Mouse (Mus musculus): ENCODE results near the gene Ctxn1. TPM values are rescaled to one million over a fixed set of nuclear protein-coding genes. Genes with fewer than 3 reads are reported as not detected.
A peak's percentile ranks its signal among the peaks of the same experiment; 100 is the strongest.

The Ctxn1 gene
- total and polyA plus RNA-seq, 3 experiments: 0.58 to 5.6 TPM; not detected in 1

- H3K4me3 ChIP-seq (ENCODE audit: control insufficient read depth in 1 of 2, insufficient read depth in 1 of 2, low read depth in 2 of 2, low read length in 2 of 2): no peak overlapping the region
- no peak overlapping the region for H3K9ac ChIP-seq (ENCODE audit: control insufficient read depth, low read depth, low read length, poor library complexity, severe bottlenecking)
- no peaks in the 10 kb centered on the region for H3K27me3 ChIP-seq (ENCODE audit: control insufficient read depth in 1 of 2, insufficient read depth in 2 of 2, low read length in 2 of 2)
These were observed 42.8 kb downstream of the Ctxn1 start for GRCm38 (mm10) chr8:4216296-4216695.

GRCm38 (mm10) chr8:4214006-4214980, 44.8 kb downstream of the Ctxn1 start:
- no peaks in the 10 kb centered on the region for H3K9me3 ChIP-seq (replicated peaks; ENCODE audit: insufficient read depth, low read length)
- H3K9ac ChIP-seq (ENCODE audit: control insufficient read depth, low read depth, low read length, poor library complexity, severe bottlenecking): peak overlapping the region; percentile 64
- peaks cover 2 to 15% of the 10 kb centered on the region in 2 experiments; a peak in 3 of 4 replicates for H3K4me1 ChIP-seq (ENCODE audit: control insufficient read depth in 1 of 2, insufficient read depth in 2 of 2, low read length in 2 of 2)
- peak overlapping the region; percentile 60 to 88 for H3K4me3 ChIP-seq (ENCODE audit: control insufficient read depth in 1 of 2, insufficient read depth in 1 of 2, low read depth in 2 of 2, low read length in 2 of 2)
- H3K79me2 ChIP-seq (ENCODE audit: control insufficient read depth, insufficient read depth, low read length, poor library complexity): no peaks in the 10 kb centered on the region
- peak; percentile 94 for DNase-seq (ENCODE audit: low read depth, low spot score)
- peaks cover 0 to 2% of the 10 kb centered on the region in 2 experiments; a peak in 2 of 4 replicates for H3K36me3 ChIP-seq (ENCODE audit: control insufficient read depth in 1 of 2, insufficient read depth in 2 of 2, low read length in 2 of 2)
- peak overlapping the region; percentile 51 for H3K27ac ChIP-seq (ENCODE audit: control insufficient read depth, low read depth, low read length)
- no peaks in the 10 kb centered on the region for H3K27me3 ChIP-seq (ENCODE audit: control insufficient read depth in 1 of 2, insufficient read depth in 2 of 2, low read length in 2 of 2)
- TF ChIP-seq MAX (IDR thresholded peaks at IDR 0.05; ENCODE audit: low read length) (peak; percentile 35; the same call in 1 of the 2 replicates), MEF2A (IDR thresholded peaks at IDR 0.05; ENCODE audit: extremely low read depth, insufficient replicate concordance, low read depth, low read length, poor library complexity, severe bottlenecking) (no peak), CHD1 (IDR thresholded peaks at IDR 0.05; ENCODE audit: low read depth, low read length) (no peak), MYB (IDR thresholded peaks at IDR 0.05; ENCODE audit: low read depth, low read length) (no peak), EP300 (IDR thresholded peaks at IDR 0.05; ENCODE audit: low read depth in 1 of 2, low read length in 2 of 2) (no peak), NRF1 (IDR thresholded peaks at IDR 0.05; ENCODE audit: insufficient read depth, low read depth, low read length, poor library complexity, severe bottlenecking) (no peak), MAFK (IDR thresholded peaks at IDR 0.05; ENCODE audit: borderline replicate concordance, low read depth, low read length) (no peak), POLR2A (IDR thresholded peaks at IDR 0.05; ENCODE audit: control insufficient read depth in 1 of 2, insufficient read depth in 1 of 2, low read depth in 1 of 2, low read length in 2 of 2, poor library complexity in 1 of 2) (0 out of 4 replicates have a peak, but pooled peaks of 1 of the 2 experiments have one; percentile 39), ELF1 (IDR thresholded peaks at IDR 0.05; ENCODE audit: low read depth, low read length) (no peak), CTCF (IDR thresholded peaks at IDR 0.05 in 2 of 3, conservative IDR thresholded peaks at IDR 0.05 in 1 of 3; ENCODE audit: control insufficient read depth in 1 of 3, insufficient read depth in 1 of 3, low read depth in 2 of 3, low read length in 3 of 3, poor library complexity in 1 of 3, severe bottlenecking in 1 of 3) (no peak), POLR2AphosphoS2 (IDR thresholded peaks at IDR 0.05; ENCODE audit: low read length) (no peak), RAD21 (IDR thresholded peaks at IDR 0.05; ENCODE audit: low read depth, low read length) (no peak), E2F4 (IDR thresholded peaks at IDR 0.05; ENCODE audit: borderline replicate concordance, low read depth, low read length) (no peak), TAL1 (IDR thresholded peaks at IDR 0.05; ENCODE audit: low read length) (no peak), TCF12 (IDR thresholded peaks at IDR 0.05; ENCODE audit: low read depth, low read length) (no peak), RCOR1 (IDR thresholded peaks at IDR 0.05; ENCODE audit: low read depth, low read length) (no peak), HCFC1 (IDR thresholded peaks at IDR 0.05; ENCODE audit: low read depth, low read length) (0 out of 2 replicates have a peak, but pooled peaks have one; percentile 5), ZC3H11A (IDR thresholded peaks at IDR 0.05; ENCODE audit: low read depth, low read length) (no peak), ZMIZ1 (IDR thresholded peaks at IDR 0.05; ENCODE audit: low read depth, low read length) (no peak), ZNF384 (IDR thresholded peaks at IDR 0.05; ENCODE audit: low read depth, low read length) (no peak), ETS1 (IDR thresholded peaks at IDR 0.05; ENCODE audit: low read depth, low read length) (peak; percentile 43; the same call in 1 of the 2 replicates), GATA1 (IDR thresholded peaks at IDR 0.05; ENCODE audit: low read depth, low read length) (no peak), SMC3 (IDR thresholded peaks at IDR 0.05; ENCODE audit: low read depth, low read length) (no peak), BHLHE40 (IDR thresholded peaks at IDR 0.05; ENCODE audit: borderline replicate concordance, low read depth, low read length) (no peak), USF2 (IDR thresholded peaks at IDR 0.05; ENCODE audit: borderline replicate concordance in 1 of 2, insufficient read depth in 1 of 2, low read depth in 1 of 2, low read length in 2 of 2) (no peak), KAT2A (conservative IDR thresholded peaks at IDR 0.05; ENCODE audit: low read depth, low read length) (no peak)

More at GRCm38 (mm10) chr8:4216296-4216695, 42.8 kb downstream of the Ctxn1 start:
- Histone ChIP-seq H3K36me3 (ENCODE audit: control insufficient read depth in 1 of 2, insufficient read depth in 2 of 2, low read length in 2 of 2) (peaks cover 0 to 2% of the 10 kb centered on the region in 2 experiments; a peak in 2 of 4 replicates), H3K4me1 (ENCODE audit: control insufficient read depth in 1 of 2, insufficient read depth in 2 of 2, low read length in 2 of 2) (peaks cover 2 to 17% of the 10 kb centered on the region in 2 experiments; a peak in 3 of 4 replicates), H3K27ac (ENCODE audit: control insufficient read depth, low read depth, low read length) (no peak overlapping the region), H3K9me3 (replicated peaks; ENCODE audit: insufficient read depth, low read length) (no peaks in the 10 kb centered on the region), H3K79me2 (ENCODE audit: control insufficient read depth, insufficient read depth, low read length, poor library complexity) (no peaks in the 10 kb centered on the region)
- no peak for DNase-seq (ENCODE audit: low read depth, low spot score)
- no peak for TF ChIP-seq NELFE (IDR thresholded peaks at IDR 0.05; ENCODE audit: low read depth, low read length)
- no peak for TF ChIP-seq TAL1 (IDR thresholded peaks at IDR 0.05; ENCODE audit: low read length)
- no peak for TF ChIP-seq RAD21 (IDR thresholded peaks at IDR 0.05; ENCODE audit: low read depth, low read length)
- no peak for TF ChIP-seq UBTF (IDR thresholded peaks at IDR 0.05; ENCODE audit: borderline replicate concordance, insufficient read depth, low read depth, low read length)
- TF ChIP-seq CHD2 (IDR thresholded peaks at IDR 0.05; ENCODE audit: low read length): no peak
- TF ChIP-seq MYB (IDR thresholded peaks at IDR 0.05; ENCODE audit: low read depth, low read length): no peak
- TF ChIP-seq EP300 (IDR thresholded peaks at IDR 0.05; ENCODE audit: low read depth in 1 of 2, low read length in 2 of 2): no peak

All from MEL (cell line).